Mouse (Mus musculus) forebrain, embryonic 11.5 days (tissue): Measurements from ENCODE around the gene Acsf3. TPM values are rescaled to one million over a fixed set of nuclear protein-coding genes. Genes with fewer than 3 reads are reported as not detected.

ENCODE experiments used
- ATAC-seq: fragments of 200-750 bp; cut with Nextera tagmentation; replicated peaks from 2 replicates; pipeline ENCODE4 v1.8.0; 2017; ENCODE audit warnings: moderate TSS enrichment; ENCODE audit not compliant: low FRiP score
- DNase-seq: peaks from one replicate; pipeline ENCODE4 v3.0.0-alpha.2; 2017; ENCODE audit warnings: low spot score
- H3K27ac ChIP-seq: fragments of 300-500 bp; sonication (generic); 2 replicates; pipeline ENCODE4 v1.5.1; 2014; ENCODE audit warnings: low read depth, low read length
- H3K27me3 ChIP-seq: fragments of 300-500 bp; sonication (generic); 2 replicates; pipeline ENCODE4 v1.6.1; 2014; ENCODE audit warnings: mild to moderate bottlenecking, low read length, mixed read lengths; ENCODE audit not compliant: control insufficient read depth, insufficient read depth
- H3K36me3 ChIP-seq: fragments of 300-500 bp; sonication (generic); 2 replicates; pipeline ENCODE4 v1.6.1; 2014; ENCODE audit warnings: mild to moderate bottlenecking, low read length, moderate library complexity, mixed read lengths; ENCODE audit not compliant: control insufficient read depth, insufficient read depth
- H3K4me1 ChIP-seq: fragments of 300-500 bp; sonication (generic); replicated peaks from 2 replicates; pipeline ENCODE4 v1.6.1; 2014; ENCODE audit warnings: low read length, mixed read lengths; ENCODE audit not compliant: control insufficient read depth, insufficient read depth
- H3K4me2 ChIP-seq: fragments of 300-500 bp; sonication (generic); 2 replicates; pipeline ENCODE4 v1.6.1; 2014; ENCODE audit warnings: low read depth, mild to moderate bottlenecking, low read length, moderate library complexity, mixed read lengths; ENCODE audit not compliant: severe bottlenecking
- H3K4me3 ChIP-seq: fragments of 300-500 bp; sonication (generic); 2 replicates; pipeline ENCODE4 v1.5.1; 2014; ENCODE audit warnings: low read depth, low read length
- H3K9ac ChIP-seq: fragments of 300-500 bp; sonication (generic); 2 replicates; pipeline ENCODE4 v1.6.1; 2014; ENCODE audit warnings: low read length
- H3K9me3 ChIP-seq: fragments of 300-500 bp; sonication (generic); 2 replicates; pipeline ENCODE4 v1.6.1; 2016; ENCODE audit warnings: low read length, mixed read lengths; ENCODE audit not compliant: control insufficient read depth
- WGBS: fragments of 180-500 bp; shearing (Covaris S2); extraction: QIAGEN DNeasy Blood & Tissue Kit; methylation state at CpG from one replicate; pipeline ENCODE4 v1.1.7; 2014; 5-methylcytosine and 5-hydroxymethylcytosine counted together
- polyA plus RNA-seq: library from polyadenylated mRNA; unstranded; fragments of >200 nt; fragmentation: Nextera tagmentation; extraction: Ambion mirVana; gene quantifications from 2 replicates; pipeline ENCODE4 v1.2.1, GENCODE M21; 2014

The Acsf3 gene
- polyA plus RNA-seq, 1 experiment from 2014 or later = 15.6 TPM

DNA sequence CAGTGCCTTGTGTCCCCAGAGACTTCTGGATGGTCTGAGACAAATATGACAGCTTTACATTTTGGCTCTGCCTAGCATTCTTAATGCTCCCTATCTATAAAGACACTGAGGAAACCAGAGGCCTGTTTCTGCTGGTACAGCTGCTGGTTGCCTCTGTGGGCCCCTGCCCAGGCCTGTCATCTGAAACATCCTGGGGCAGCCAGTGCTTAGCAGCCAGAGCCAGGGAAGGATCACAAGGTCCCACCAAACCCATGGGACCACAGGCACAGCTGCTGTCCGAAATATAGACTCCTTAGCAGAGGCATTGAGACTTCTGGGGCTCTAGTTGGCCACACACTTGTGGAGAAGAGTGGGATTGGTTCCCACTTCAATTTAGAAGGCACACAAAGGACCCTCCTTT is 9.5 kb downstream of the Acsf3 start:
- Histone ChIP-seq H3K27ac (no peak overlapping the region), H3K27me3 (no peaks in the 10 kb centered on the region), H3K4me3 (no peak overlapping the region), H3K4me1 (no peaks in the 10 kb centered on the region), H3K9ac (no peak overlapping the region), H3K9me3 (no peaks in the 10 kb centered on the region), H3K36me3 (no peaks in the 10 kb centered on the region; the same call in 1 of the 2 replicates), H3K4me2 (no peak overlapping the region)
- 95% methylated on average over 1 of the region's 1 CpGs for WGBS
- no peak for ATAC-seq
- DNase-seq = no peak

DNA sequence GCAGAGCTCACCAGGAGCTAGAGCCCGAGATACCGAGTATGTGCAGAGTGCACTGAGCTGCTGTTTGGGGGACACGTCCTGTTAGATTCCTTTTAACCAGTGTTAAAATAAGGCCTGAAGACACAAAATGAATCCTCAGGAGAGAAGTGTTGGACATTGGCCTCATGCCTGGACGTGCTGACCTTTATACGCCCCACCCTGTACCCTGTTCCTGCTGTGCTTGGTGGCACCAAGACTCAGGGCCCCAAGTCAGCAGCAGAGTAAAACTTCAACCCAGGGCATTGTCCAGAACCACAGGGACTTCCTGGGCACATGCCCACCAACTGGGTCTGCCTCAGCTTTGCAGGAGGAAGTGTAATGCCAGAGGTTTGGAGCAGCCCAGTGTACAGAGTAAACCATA is 14.5 kb downstream of the Acsf3 start:
- DNase-seq = no peak
- H3K27me3 ChIP-seq = no peaks in the 10 kb centered on the region
- no peak for ATAC-seq
- H3K27ac ChIP-seq = no peak overlapping the region
- WGBS = 96% methylated on average over 5 of the region's 5 CpGs
- H3K4me1 ChIP-seq = no peaks in the 10 kb centered on the region
- no peaks in the 10 kb centered on the region; the same call in 1 of the 2 replicates for H3K36me3 ChIP-seq
- no peaks in the 10 kb centered on the region for H3K9me3 ChIP-seq
- H3K9ac ChIP-seq = no peak overlapping the region
- H3K4me2 ChIP-seq = no peak overlapping the region
- no peak overlapping the region for H3K4me3 ChIP-seq

DNA sequence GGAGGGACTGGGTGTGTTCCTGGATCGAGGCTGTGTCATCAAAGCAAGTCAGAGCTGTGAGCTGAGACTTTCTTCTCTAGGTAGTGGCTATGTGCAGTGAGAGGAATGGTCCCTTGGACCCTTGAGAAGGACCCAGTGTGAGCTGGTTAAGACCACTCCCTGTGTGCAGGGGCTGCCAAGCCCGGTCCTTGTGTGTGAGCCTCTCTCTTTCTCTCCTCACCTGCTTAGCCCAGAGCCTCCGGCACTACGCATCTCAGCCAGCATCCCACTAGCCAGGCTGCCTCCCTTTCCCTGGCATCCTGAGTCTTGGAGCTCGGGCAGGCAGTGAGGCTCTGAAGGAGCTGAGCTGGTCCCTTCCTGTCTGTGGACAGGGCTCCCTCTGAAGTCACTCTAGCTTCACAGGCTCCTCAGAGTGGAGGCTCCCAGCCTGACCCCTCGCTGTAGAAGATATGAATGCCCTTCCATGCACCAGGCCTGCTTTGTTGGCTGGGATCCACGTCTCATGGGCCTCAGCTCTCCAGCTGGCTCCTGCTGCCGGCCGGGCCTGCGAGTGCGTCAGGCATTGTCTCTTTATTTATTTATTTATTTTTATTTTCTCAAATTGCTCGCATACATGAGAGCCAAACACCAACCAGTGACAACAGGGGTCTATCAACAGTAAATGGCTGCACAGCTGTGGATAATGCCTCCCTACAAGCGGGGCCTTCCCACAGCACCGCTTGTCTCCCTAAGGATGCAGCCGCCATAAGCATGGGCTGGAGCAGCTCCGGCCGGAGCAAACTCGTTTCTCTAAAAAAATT is 18.3 kb downstream of the Acsf3 start:
- no peaks in the 10 kb centered on the region for H3K27me3 ChIP-seq
- H3K4me3 ChIP-seq = no peak overlapping the region
- no peak overlapping the region for H3K4me2 ChIP-seq
- DNase-seq (no peak), ATAC-seq (no peak)
- no peaks in the 10 kb centered on the region; the same call in 1 of the 2 replicates for H3K36me3 ChIP-seq
- no peak overlapping the region for H3K27ac ChIP-seq
- H3K9me3 ChIP-seq = no peaks in the 10 kb centered on the region
- 85% methylated on average over 18 of the region's 18 CpGs for WGBS
- H3K4me1 ChIP-seq = no peaks in the 10 kb centered on the region
- H3K9ac ChIP-seq = no peak overlapping the region

DNA sequence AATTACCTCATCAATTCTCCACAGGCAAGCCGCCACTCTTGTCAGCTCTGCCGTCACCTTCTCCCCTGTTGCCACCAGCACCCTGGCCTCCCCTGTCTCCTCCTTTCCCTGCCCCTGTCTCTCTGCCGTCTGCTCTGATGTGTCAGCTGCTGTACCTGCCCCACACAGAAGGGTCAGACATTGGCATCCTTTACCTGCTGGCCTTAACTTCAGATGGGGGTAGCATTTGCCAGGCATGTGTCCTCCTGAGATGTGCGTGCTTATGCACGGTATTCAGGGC is 18.8 kb downstream of the Acsf3 start:
- Histone ChIP-seq H3K27ac (no peak overlapping the region), H3K36me3 (no peaks in the 10 kb centered on the region; the same call in 1 of the 2 replicates), H3K9ac (no peak overlapping the region), H3K27me3 (no peaks in the 10 kb centered on the region), H3K4me1 (no peaks in the 10 kb centered on the region), H3K4me2 (no peak overlapping the region), H3K9me3 (no peaks in the 10 kb centered on the region), H3K4me3 (no peak overlapping the region)
- no peak for DNase-seq
- no peak for ATAC-seq
- 86% methylated on average over 5 of the region's 5 CpGs for WGBS

DNA sequence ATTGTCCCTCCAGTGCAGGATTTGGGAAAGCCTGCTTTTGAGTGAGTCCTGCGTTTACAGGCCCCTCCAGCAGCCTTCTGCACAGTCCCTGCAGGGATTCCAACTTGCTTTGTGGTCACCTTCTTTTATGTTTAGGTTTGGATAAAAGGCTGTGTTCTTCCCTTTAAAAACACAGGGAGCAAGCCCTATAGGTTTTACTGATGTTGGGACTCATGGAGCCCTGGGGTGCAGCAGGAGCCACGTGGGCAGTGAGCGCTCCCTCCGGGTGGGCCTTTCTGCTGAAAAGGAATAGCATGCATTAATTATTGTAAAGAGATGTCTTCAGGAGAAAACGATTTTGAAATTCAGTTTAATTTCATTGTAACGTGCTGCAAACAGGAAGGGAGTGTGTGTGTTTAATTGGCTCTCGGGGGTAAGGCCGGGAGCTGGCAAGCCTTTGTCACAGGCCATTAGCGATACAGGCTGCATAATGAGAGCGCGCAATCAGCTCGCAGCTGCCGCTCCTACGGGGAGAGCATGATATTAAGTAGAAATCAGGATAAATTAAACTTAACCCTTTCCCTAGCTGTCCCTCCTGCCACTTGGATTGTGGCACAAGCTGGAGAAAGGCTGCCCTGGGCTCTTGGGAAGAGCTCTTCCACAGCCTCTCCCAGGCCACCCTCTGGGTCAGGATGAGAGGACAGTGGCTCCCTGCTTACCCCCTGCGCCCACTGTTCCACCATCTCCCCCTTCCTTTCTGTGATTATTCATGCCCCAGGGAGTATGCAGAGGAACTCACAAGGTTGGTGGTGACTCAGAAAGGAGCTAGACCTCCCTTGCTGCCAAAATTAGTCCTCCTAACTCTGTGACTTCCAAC is 28.8 kb downstream of the Acsf3 start:
- Histone ChIP-seq H3K9ac (peak overlapping the region; percentile 27), H3K4me3 (no peak overlapping the region), H3K9me3 (no peaks in the 10 kb centered on the region), H3K4me1 (peaks cover 33% of the 10 kb centered on the region), H3K4me2 (peak overlapping the region; percentile 29; the same call in 1 of the 2 replicates), H3K27me3 (peaks cover 38% of the 10 kb centered on the region), H3K36me3 (no peaks in the 10 kb centered on the region), H3K27ac (peak overlapping the region; percentile 91)
- ATAC-seq = peak; percentile 90
- peak; percentile 83 for DNase-seq
- WGBS = 8% methylated on average over 15 of the region's 15 CpGs

DNA sequence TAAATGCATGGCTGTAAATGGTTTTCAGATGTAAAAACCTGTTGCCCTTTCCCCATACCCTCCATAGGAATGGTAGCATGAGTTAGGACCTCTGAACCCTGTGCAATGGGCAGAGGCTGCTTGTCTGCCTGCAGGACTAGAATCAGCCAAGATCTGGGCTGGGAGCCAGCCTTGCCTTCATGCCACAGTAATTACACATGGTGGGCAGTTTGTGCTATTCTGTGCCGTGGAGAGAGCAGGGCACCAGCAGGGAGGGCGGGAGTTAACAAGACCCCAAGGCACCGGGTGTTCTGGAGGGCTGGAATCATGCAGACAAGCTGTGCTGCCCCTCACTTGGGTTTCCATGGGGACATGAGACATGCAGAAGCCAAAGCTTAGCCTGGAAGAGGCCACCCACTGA is 30.1 kb downstream of the Acsf3 start:
- no peak for DNase-seq
- H3K9me3 ChIP-seq = no peaks in the 10 kb centered on the region
- no peak for ATAC-seq
- no peak overlapping the region for H3K27ac ChIP-seq
- H3K9ac ChIP-seq = no peak overlapping the region
- peaks cover 38% of the 10 kb centered on the region for H3K27me3 ChIP-seq
- H3K4me2 ChIP-seq = no peak overlapping the region
- H3K36me3 ChIP-seq = no peaks in the 10 kb centered on the region
- peaks cover 33% of the 10 kb centered on the region for H3K4me1 ChIP-seq
- no peak overlapping the region for H3K4me3 ChIP-seq
- WGBS = 40% methylated on average over 3 of the region's 3 CpGs

DNA sequence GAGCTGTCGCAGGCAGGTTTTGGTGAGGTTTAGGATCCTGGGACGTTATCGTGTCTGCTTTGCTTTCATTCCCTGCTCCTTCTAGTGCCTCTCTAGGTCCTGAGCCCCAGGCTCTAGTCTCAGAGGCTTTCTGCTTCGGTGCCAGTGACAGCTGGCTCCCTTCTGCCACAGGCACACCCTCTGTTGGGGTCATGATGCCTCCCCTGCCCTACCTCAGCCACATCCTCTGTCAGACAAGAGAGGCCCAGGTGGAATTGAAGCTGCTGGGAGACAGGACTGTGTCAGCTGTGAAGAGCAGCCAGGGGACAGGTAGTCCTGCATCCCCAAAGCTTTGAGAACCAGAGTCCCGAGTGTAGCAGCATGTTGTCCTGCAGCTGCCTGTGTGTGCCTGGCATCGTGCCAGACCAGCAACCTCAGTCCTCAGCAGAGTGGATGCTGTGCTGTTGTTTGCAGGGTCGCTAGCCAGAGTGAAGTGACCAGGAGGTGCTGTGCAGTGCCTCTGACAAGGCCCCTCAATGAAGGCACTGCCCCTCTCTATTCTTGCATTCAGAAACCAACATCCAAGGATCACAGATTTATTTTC is 31.8 kb downstream of the Acsf3 start:
- no peak overlapping the region for H3K4me3 ChIP-seq
- 69% methylated on average over 7 of the region's 7 CpGs for WGBS
- H3K9me3 ChIP-seq = no peaks in the 10 kb centered on the region
- H3K36me3 ChIP-seq = no peaks in the 10 kb centered on the region
- H3K9ac ChIP-seq = peak overlapping the region; percentile 27; the same call in 1 of the 2 replicates
- DNase-seq = no peak
- H3K27ac ChIP-seq = peak overlapping the region; percentile 57; the same call in 1 of the 2 replicates
- H3K4me1 ChIP-seq = peaks cover 33% of the 10 kb centered on the region
- no peak for ATAC-seq
- H3K27me3 ChIP-seq = peaks cover 36% of the 10 kb centered on the region
- no peak overlapping the region for H3K4me2 ChIP-seq

DNA sequence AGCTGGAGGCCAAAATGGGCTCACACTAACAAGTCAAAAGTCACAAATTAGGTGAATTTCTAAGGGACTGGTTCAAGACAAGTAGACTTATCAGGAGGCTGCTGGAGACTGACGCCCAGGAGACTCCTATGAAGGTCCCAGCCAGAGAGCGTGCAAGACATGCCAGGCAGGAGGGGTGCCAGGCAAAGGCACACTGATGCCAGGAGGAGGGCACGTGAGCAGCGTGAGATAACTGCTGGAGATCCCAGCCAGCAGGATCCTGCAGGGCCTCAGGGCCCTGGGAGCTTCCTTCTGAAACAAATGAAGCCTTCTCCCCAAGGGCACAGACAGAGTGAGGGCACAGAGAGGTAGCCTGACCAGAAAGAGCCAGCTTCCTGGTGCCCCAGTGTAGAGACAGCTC is 32.6 kb downstream of the Acsf3 start:
- no peak overlapping the region for H3K9ac ChIP-seq
- peaks cover 29% of the 10 kb centered on the region for H3K27me3 ChIP-seq

More for the DNA sequence above, 32.6 kb downstream of the Acsf3 start:
- H3K36me3 ChIP-seq = no peaks in the 10 kb centered on the region
- no peak overlapping the region; the same call in 1 of the 2 replicates for H3K27ac ChIP-seq
- peaks cover 33% of the 10 kb centered on the region for H3K4me1 ChIP-seq
- DNase-seq (no peak), ATAC-seq (no peak)
- no peaks in the 10 kb centered on the region for H3K9me3 ChIP-seq
- H3K4me3 ChIP-seq = no peak overlapping the region
- no peak overlapping the region for H3K4me2 ChIP-seq
- WGBS = 86% methylated on average over 4 of the region's 4 CpGs
